Mouse (Mus musculus): ENCODE measurements around the gene Ngb.

Gene Ngb

GRCm38 (mm10) chr12:87102165-87102631, at the start of gene Ngb:
Ngb (minus strand) TSS chr12:87102539.
- DNase-seq (ENCODE audit: low spot score): no peak

GRCm38 (mm10) chr12:87149471-87149870, 47.1 kb upstream of the Ngb start:
- no peak for DNase-seq (ENCODE audit: low spot score)

- no peak for DNase-seq (ENCODE audit: low spot score)
Measured at GRCm38 (mm10) chr12:87148136-87148535, 45.8 kb upstream of the Ngb start.

GRCm38 (mm10) chr12:87147395-87148089, 45.2 kb upstream of the Ngb start, which contains the start of gene Pomt2:
Pomt2 (minus strand) TSS chr12:87147968.
- peak; percentile 81 for DNase-seq (ENCODE audit: low spot score)

GRCm38 (mm10) chr12:87146966-87147365, 44.6 kb upstream of the Ngb start, which contains the start of gene Gstz1:
Gstz1 (plus strand) TSS chr12:87147165.
- peak; percentile 83 for DNase-seq (ENCODE audit: low spot score)

- no peak for DNase-seq (ENCODE audit: low spot score)
Measured at GRCm38 (mm10) chr12:87142156-87142555, 39.8 kb upstream of the Ngb start.

GRCm38 (mm10) chr12:87138768-87139167, 36.4 kb upstream of the Ngb start:
- no peak for DNase-seq (ENCODE audit: low spot score)

- DNase-seq (ENCODE audit: low spot score): no peak
Measured at GRCm38 (mm10) chr12:87138342-87138701, 36.0 kb upstream of the Ngb start.

GRCm38 (mm10) chr12:87137439-87138341, 35.4 kb upstream of the Ngb start:
- no peak for DNase-seq (ENCODE audit: low spot score)

- no peak for DNase-seq (ENCODE audit: low spot score)
Measured at GRCm38 (mm10) chr12:87132784-87133183, 30.4 kb upstream of the Ngb start.

GRCm38 (mm10) chr12:87132210-87132609, 29.9 kb upstream of the Ngb start:
- no peak for DNase-seq (ENCODE audit: low spot score)

GRCm38 (mm10) chr12:87131619-87132018, 29.3 kb upstream of the Ngb start:
- no peak for DNase-seq (ENCODE audit: low spot score)

GRCm38 (mm10) chr12:87131181-87131580, 28.8 kb upstream of the Ngb start:
- DNase-seq (ENCODE audit: low spot score): no peak

- DNase-seq (ENCODE audit: low spot score): no peak
Measured at GRCm38 (mm10) chr12:87130224-87130623, 27.9 kb upstream of the Ngb start.

- no peak for DNase-seq (ENCODE audit: low spot score)
Measured at GRCm38 (mm10) chr12:87127256-87127655, 24.9 kb upstream of the Ngb start.

GRCm38 (mm10) chr12:87121918-87122589, 19.7 kb upstream of the Ngb start:
- DNase-seq (ENCODE audit: low spot score): no peak

- DNase-seq (ENCODE audit: low spot score): no peak
Measured at GRCm38 (mm10) chr12:87107357-87107977, 5.1 kb upstream of the Ngb start.

GRCm38 (mm10) chr12:87104796-87105195, 2.5 kb upstream of the Ngb start:
- no peak for DNase-seq (ENCODE audit: low spot score)

- DNase-seq (ENCODE audit: low spot score): no peak
Measured at GRCm38 (mm10) chr12:87103471-87103870, 1.1 kb upstream of the Ngb start.

GRCm38 (mm10) chr12:87100331-87100730, 2.0 kb downstream of the Ngb start:
- DNase-seq (ENCODE audit: low spot score): no peak

- DNase-seq (ENCODE audit: low spot score): no peak
Measured at GRCm38 (mm10) chr12:87093671-87094070, 8.7 kb downstream of the Ngb start.

GRCm38 (mm10) chr12:87093249-87093648, 9.1 kb downstream of the Ngb start:
- DNase-seq (ENCODE audit: low spot score): no peak

Measured in spleen, adult 12 weeks (tissue).